Mouse (Mus musculus): ENCODE data around the gene Fgf7. TPM values are rescaled to one million over a fixed set of nuclear protein-coding genes. Genes with fewer than 3 reads are reported as not detected.
A peak's percentile ranks its signal among the peaks of the same experiment; 100 is the strongest.

Gene Fgf7
- polyA plus RNA-seq (2015; fragmentation: Nextera tagmentation; extraction: Ambion mirVana) = 4.3 and 5.5 TPM in 2 replicates

DNA sequence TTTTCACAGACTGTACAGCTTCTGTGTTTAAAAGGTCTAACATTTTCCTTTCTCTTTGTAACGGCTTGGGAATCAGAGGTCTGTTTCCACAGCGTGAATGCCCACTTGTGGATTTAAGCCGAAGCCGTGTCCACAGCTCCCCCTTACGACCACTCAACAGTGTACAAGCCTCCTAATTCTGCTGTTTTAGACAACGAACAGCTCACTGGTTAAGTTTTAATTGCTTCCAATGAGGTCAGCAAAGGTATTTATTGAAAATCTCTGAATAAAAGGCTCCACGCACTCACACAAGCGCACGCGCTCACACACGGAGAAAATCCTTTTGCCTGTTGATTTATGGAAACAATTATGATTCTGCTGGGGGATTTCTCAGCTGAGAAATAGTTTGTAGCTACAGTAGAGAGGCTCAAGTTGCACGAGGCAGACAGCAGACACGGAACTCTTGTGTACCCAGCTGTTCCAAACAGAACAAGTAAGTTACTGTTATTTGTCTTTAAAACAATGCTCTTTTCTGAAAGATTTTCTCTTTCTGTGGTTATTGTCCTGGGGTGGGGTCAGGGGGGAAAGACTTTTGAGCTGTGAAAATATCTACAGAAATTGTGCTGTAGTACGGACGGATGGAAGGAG is at the start of gene Fgf7:
Gene Fgf7, plus strand, starts transcription at position 280 of the 627 bp plus-strand sequence.
- Histone ChIP-seq H3K4me3 (ENCODE audit: low read depth, low read length) (peak within 1 kb of the TSS; percentile 34), H3K4me1 (replicated peaks; ENCODE audit: control insufficient read depth, insufficient read depth) (no peaks in the 10 kb centered on the region), H3K27me3 (ENCODE audit: control insufficient read depth, insufficient read depth, low read length) (no peaks in the 10 kb centered on the region), H3K9me3 (ENCODE audit: control insufficient read depth, low read length) (no peaks in the 10 kb centered on the region), H3K27ac (replicated peaks) (peak within 1 kb of the TSS; percentile 61; the same call in 1 of the 2 replicates), H3K36me3 (ENCODE audit: control insufficient read depth, insufficient read depth, low read length) (no peaks in the 10 kb centered on the region), H3K4me2 (replicated peaks; ENCODE audit: low read depth) (peak within 1 kb of the TSS; percentile 34), H3K9ac (ENCODE audit: low read length) (peak within 1 kb of the TSS; percentile 38; the same call in 1 of the 2 replicates)
- WGBS = 26% methylated on average over 15 of the region's 15 CpGs
- no peak for TF ChIP-seq EP300 (optimal IDR thresholded peaks at IDR 0.05)
- peak; percentile 77 for TF ChIP-seq CTCF (IDR thresholded peaks at IDR 0.05; ENCODE audit: low read depth)
- DNase-seq (ENCODE audit: low spot score) = no peak
- ATAC-seq (ENCODE audit: low FRiP score, low TSS enrichment) = no peak

- no peaks in the 10 kb centered on the region for H3K36me3 ChIP-seq (ENCODE audit: control insufficient read depth, insufficient read depth, low read length)
- ATAC-seq (ENCODE audit: low FRiP score, low TSS enrichment) = no peak
- no peaks in the 10 kb centered on the region for H3K4me1 ChIP-seq (replicated peaks; ENCODE audit: control insufficient read depth, insufficient read depth)
- no peaks in the 10 kb centered on the region for H3K27me3 ChIP-seq (ENCODE audit: control insufficient read depth, insufficient read depth, low read length)
- no peak overlapping the region for H3K4me2 ChIP-seq (replicated peaks; ENCODE audit: low read depth)
- no peaks in the 10 kb centered on the region for H3K9me3 ChIP-seq (ENCODE audit: control insufficient read depth, low read length)
- no peak overlapping the region for H3K9ac ChIP-seq (ENCODE audit: low read length)
- 55% methylated on average over 5 of the region's 5 CpGs for WGBS
- no peak overlapping the region for H3K4me3 ChIP-seq (ENCODE audit: low read depth, low read length)
- TF ChIP-seq CTCF (IDR thresholded peaks at IDR 0.05; ENCODE audit: low read depth) = no peak
- TF ChIP-seq EP300 (optimal IDR thresholded peaks at IDR 0.05) = no peak
- no peak for DNase-seq (ENCODE audit: low spot score)
- no peak overlapping the region for H3K27ac ChIP-seq (replicated peaks)
Measured at GRCm38 (mm10) chr2:126002291-126002690, 32.2 kb upstream of the Fgf7 start.

DNA sequence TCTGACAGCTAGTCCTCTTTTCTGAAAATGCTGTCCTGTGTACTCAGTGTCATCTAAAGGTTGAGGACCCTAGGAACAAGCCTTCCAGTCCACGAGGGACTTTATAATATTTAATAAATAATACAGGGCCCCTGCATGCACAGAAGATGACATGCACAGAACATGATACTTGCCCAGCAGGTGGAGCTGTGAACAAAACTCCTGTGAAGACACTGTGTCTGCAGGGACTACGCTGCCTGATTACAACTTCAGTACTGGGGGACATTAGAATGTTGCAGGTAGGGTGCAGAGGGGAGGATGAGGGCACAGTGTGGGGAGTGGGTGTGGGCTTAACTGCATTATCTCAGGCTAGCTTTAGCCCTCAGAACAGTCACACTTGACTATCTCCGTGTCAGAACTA is 28.4 kb upstream of the Fgf7 start:
- peak; percentile 49 for DNase-seq (ENCODE audit: low spot score)
- H3K9me3 ChIP-seq (ENCODE audit: control insufficient read depth, low read length) = no peaks in the 10 kb centered on the region
- no peak overlapping the region for H3K4me2 ChIP-seq (replicated peaks; ENCODE audit: low read depth)
- H3K36me3 ChIP-seq (ENCODE audit: control insufficient read depth, insufficient read depth, low read length) = no peaks in the 10 kb centered on the region
- WGBS = 28% methylated on average over 3 of the region's 3 CpGs
- no peak overlapping the region for H3K9ac ChIP-seq (ENCODE audit: low read length)
- no peak for ATAC-seq (ENCODE audit: low FRiP score, low TSS enrichment)
- H3K27ac ChIP-seq (replicated peaks) = no peak overlapping the region
- no peak overlapping the region for H3K4me3 ChIP-seq (ENCODE audit: low read depth, low read length)
- H3K4me1 ChIP-seq (replicated peaks; ENCODE audit: control insufficient read depth, insufficient read depth) = no peaks in the 10 kb centered on the region
- TF ChIP-seq EP300 (optimal IDR thresholded peaks at IDR 0.05) = no peak
- peak; percentile 81 for TF ChIP-seq CTCF (IDR thresholded peaks at IDR 0.05; ENCODE audit: low read depth)
- H3K27me3 ChIP-seq (ENCODE audit: control insufficient read depth, insufficient read depth, low read length) = no peaks in the 10 kb centered on the region

DNA sequence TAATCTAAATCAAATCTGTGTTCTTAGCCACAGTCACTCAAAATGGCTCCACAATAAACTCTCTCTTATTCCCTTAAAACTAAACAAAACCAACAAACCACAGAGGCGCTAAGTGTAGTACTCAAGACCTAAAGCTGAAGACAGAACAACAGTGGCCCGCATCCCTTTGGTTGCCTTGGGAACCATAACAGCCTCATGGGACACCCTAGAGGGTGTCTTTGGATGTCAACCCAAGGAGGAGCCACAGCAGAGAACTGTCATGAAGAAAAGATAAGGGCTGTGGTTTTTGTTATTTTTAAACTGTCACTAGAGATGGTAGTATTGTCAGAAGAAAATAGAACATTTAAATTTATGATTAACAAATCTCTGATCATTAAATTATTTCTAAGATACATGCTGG is 27.7 kb upstream of the Fgf7 start:
- Histone ChIP-seq H3K4me3 (ENCODE audit: low read depth, low read length) (no peak overlapping the region), H3K4me2 (replicated peaks; ENCODE audit: low read depth) (no peak overlapping the region), H3K36me3 (ENCODE audit: control insufficient read depth, insufficient read depth, low read length) (no peaks in the 10 kb centered on the region), H3K27me3 (ENCODE audit: control insufficient read depth, insufficient read depth, low read length) (no peaks in the 10 kb centered on the region), H3K9me3 (ENCODE audit: control insufficient read depth, low read length) (no peaks in the 10 kb centered on the region), H3K27ac (replicated peaks) (no peak overlapping the region), H3K9ac (ENCODE audit: low read length) (no peak overlapping the region), H3K4me1 (replicated peaks; ENCODE audit: control insufficient read depth, insufficient read depth) (no peaks in the 10 kb centered on the region)
- 83% methylated on average over 2 of the region's 2 CpGs for WGBS
- ATAC-seq (ENCODE audit: low FRiP score, low TSS enrichment) = no peak
- no peak for DNase-seq (ENCODE audit: low spot score)
- TF ChIP-seq CTCF (IDR thresholded peaks at IDR 0.05; ENCODE audit: low read depth) (no peak), EP300 (optimal IDR thresholded peaks at IDR 0.05) (no peak)

- Histone ChIP-seq H3K27me3 (ENCODE audit: control insufficient read depth, insufficient read depth, low read length) (no peaks in the 10 kb centered on the region), H3K4me1 (replicated peaks; ENCODE audit: control insufficient read depth, insufficient read depth) (no peaks in the 10 kb centered on the region), H3K4me3 (ENCODE audit: low read depth, low read length) (no peak overlapping the region), H3K4me2 (replicated peaks; ENCODE audit: low read depth) (no peak overlapping the region), H3K9me3 (ENCODE audit: control insufficient read depth, low read length) (no peaks in the 10 kb centered on the region), H3K9ac (ENCODE audit: low read length) (no peak overlapping the region), H3K27ac (replicated peaks) (no peak overlapping the region), H3K36me3 (ENCODE audit: control insufficient read depth, insufficient read depth, low read length) (no peaks in the 10 kb centered on the region)
- TF ChIP-seq EP300 (optimal IDR thresholded peaks at IDR 0.05) (no peak), CTCF (IDR thresholded peaks at IDR 0.05; ENCODE audit: low read depth) (no peak)
- DNase-seq (ENCODE audit: low spot score) = no peak
- WGBS = 54% methylated on average over 12 of the region's 12 CpGs
- ATAC-seq (ENCODE audit: low FRiP score, low TSS enrichment) = no peak
Measured at GRCm38 (mm10) chr2:126014989-126015710, 19.3 kb upstream of the Fgf7 start.

All from stomach, postnatal 0 days (tissue).